9 mouse cellular contexts compared by ENCODE assay signal in genomic region chr1:127530849-127531580, GRCm38 (mm10).
A peak's percentile ranks its signal among the peaks of the same experiment; 100 is the strongest.
DNase-seq lines count a peak whose midpoint lies in the region; ATAC-seq and TF ChIP-seq lines count a peak whose summit lies in the region.
"Had no signal": no experiment of that assay in that cellular context is flagged by ENCODE, and none has a peak within 500 bp of the region (broad histone marks: within the 10 kb centered on the region; RNA-seq: fewer than 3 reads in every experiment).

No protein-coding gene starts in this region.

- peak overlapping the region; percentile 84 for H3K27ac ChIP-seq in forebrain, embryonic 12.5 days
- no peak overlapping the region for H3K27ac ChIP-seq in limb, embryonic 11.5 days (replicated peaks; ENCODE audit: low read depth, low read length)
- no peak overlapping the region for H3K27ac ChIP-seq in stomach, embryonic 16.5 days (ENCODE audit: low read length)
- H3K27ac ChIP-seq: heart, embryonic 13.5 days had no signal

- intact Hi-C loops in heart, postnatal 10 days (cut with DNase I), result no loop called here

- H3K9ac ChIP-seq in forebrain, embryonic 12.5 days, result 0 out of 2 replicates have a peak overlapping the region, but pooled peaks have one; percentile 14
- H3K9ac ChIP-seq in limb, embryonic 11.5 days (ENCODE audit: low read length), result no peak overlapping the region
- H3K9ac ChIP-seq in stomach, embryonic 16.5 days (ENCODE audit: low read length), result no peak overlapping the region
- H3K9ac ChIP-seq: heart, embryonic 13.5 days had no signal

- peaks cover 70% of the 10 kb centered on the region for H3K27me3 ChIP-seq in forebrain, embryonic 12.5 days
- H3K27me3 ChIP-seq in limb, embryonic 11.5 days (ENCODE audit: control insufficient read depth, insufficient read depth, low read length), result no peaks in the 10 kb centered on the region
- H3K27me3 ChIP-seq in stomach, embryonic 16.5 days (ENCODE audit: control insufficient read depth, insufficient read depth, low read length), result no peaks in the 10 kb centered on the region
- H3K27me3 ChIP-seq: heart, embryonic 13.5 days had no signal

- no peaks in the 10 kb centered on the region for H3K4me1 ChIP-seq in lung, adult 2 months (ENCODE audit: control insufficient read depth, insufficient read depth, low read length)
- peaks cover 34% of the 10 kb centered on the region for H3K4me1 ChIP-seq in forebrain, embryonic 12.5 days
- 0 out of 2 replicates have a peak, but pooled peaks cover 13% of the 10 kb centered on the region for H3K4me1 ChIP-seq in limb, embryonic 11.5 days (ENCODE audit: control insufficient read depth, insufficient read depth, low read length)
- H3K4me1 ChIP-seq in stomach, embryonic 16.5 days (ENCODE audit: control insufficient read depth, insufficient read depth, low read length), result no peaks in the 10 kb centered on the region

- 47% methylated on average over 14 of the region's 14 CpGs for WGBS in lung, adult 2 months
- WGBS in forebrain, embryonic 12.5 days, result 12% methylated on average over 14 of the region's 14 CpGs
- WGBS in limb, embryonic 11.5 days, result 28% methylated on average over 14 of the region's 14 CpGs
- 33% methylated on average over 14 of the region's 14 CpGs for WGBS in stomach, embryonic 16.5 days

- ATAC-seq in forebrain, embryonic 12.5 days (ENCODE audit: low FRiP score), result peak; percentile 95
- ATAC-seq in limb, embryonic 11.5 days (ENCODE audit: insufficient number of reproducible peaks, low FRiP score, low TSS enrichment, low read depth), result peak; percentile 50
- ATAC-seq in stomach, embryonic 16.5 days (ENCODE audit: insufficient read depth, low FRiP score), result 0 out of 2 replicates have a peak, but pooled peaks have one; percentile 33

- peak; percentile 17 for DNase-seq in lung, postnatal 36 days
- DNase-seq in lung, adult 2 months, result no peak
- DNase-seq in limb, embryonic 11.5 days (ENCODE audit: low spot score), result peak; percentile 42
- no peak for DNase-seq in heart, postnatal 10 days
- DNase-seq in adrenal gland, postnatal 25 days, result no peak
- no peak for DNase-seq in T-cell, adult 2 months (ENCODE audit: low spot score)

- H3K4me2 ChIP-seq in forebrain, embryonic 12.5 days, result peak overlapping the region; percentile 10
- 0 out of 2 replicates have a peak overlapping the region, but pooled peaks have one; percentile 1 for H3K4me2 ChIP-seq in limb, embryonic 11.5 days (ENCODE audit: low read depth, severe bottlenecking)
- no peak overlapping the region for H3K4me2 ChIP-seq in stomach, embryonic 16.5 days (ENCODE audit: low read depth, low read length)
- H3K4me2 ChIP-seq: heart, embryonic 13.5 days had no signal

- no peaks in the 10 kb centered on the region for H3K36me3 ChIP-seq in forebrain, embryonic 12.5 days (replicated peaks)
- no peaks in the 10 kb centered on the region for H3K36me3 ChIP-seq in limb, embryonic 11.5 days (ENCODE audit: control insufficient read depth, insufficient read depth, low read length)
- no peaks in the 10 kb centered on the region for H3K36me3 ChIP-seq in stomach, embryonic 16.5 days (ENCODE audit: control insufficient read depth, insufficient read depth, low read length)
- H3K36me3 ChIP-seq: heart, embryonic 13.5 days had no signal

- H3K9me3 ChIP-seq in forebrain, embryonic 12.5 days, result no peaks in the 10 kb centered on the region
- no peaks in the 10 kb centered on the region for H3K9me3 ChIP-seq in limb, embryonic 11.5 days (ENCODE audit: control insufficient read depth, low read length)
- H3K9me3 ChIP-seq in stomach, embryonic 16.5 days (replicated peaks; ENCODE audit: control insufficient read depth, low read length), result no peaks in the 10 kb centered on the region
- H3K9me3 ChIP-seq: heart, embryonic 13.5 days had no signal

- no peak for TF ChIP-seq POLR2A in lung, adult 2 months (IDR thresholded peaks at IDR 0.05; ENCODE audit: borderline replicate concordance, extremely low read depth, low read depth, low read length)

- no peak overlapping the region for H3K4me3 ChIP-seq in lung, adult 2 months (replicated peaks; ENCODE audit: extremely low read depth, low read depth, low read length)
- no peak overlapping the region for H3K4me3 ChIP-seq in forebrain, embryonic 12.5 days (replicated peaks)
- H3K4me3 ChIP-seq in limb, embryonic 11.5 days (ENCODE audit: low read depth, low read length), result no peak overlapping the region
- no peak overlapping the region for H3K4me3 ChIP-seq in stomach, embryonic 16.5 days (replicated peaks; ENCODE audit: low read length)
- H3K4me3 ChIP-seq: heart, embryonic 13.5 days had no signal

- no peak for TF ChIP-seq CTCF in lung, adult 2 months (IDR thresholded peaks at IDR 0.05; ENCODE audit: insufficient read depth, low read length)

Comparison
In these comparisons a context has a peak if more than half of its experiments do, and no peak if none do; other contexts are left out.
1. DNase-seq: peak in lung, postnatal 36 days (single experiment) and limb, embryonic 11.5 days (single experiment); none in lung, adult 2 months (single experiment), heart, postnatal 10 days (0 of 2), adrenal gland, postnatal 25 days (single experiment) and T-cell, adult 2 months (single experiment).
2. ATAC-seq: peak in every context shown above with its lines; median percentile 95 in forebrain, embryonic 12.5 days; 50 in limb, embryonic 11.5 days; 33 in stomach, embryonic 16.5 days.